Mouse (Mus musculus): Measurements from ENCODE around the gene Tmem86a.

Gene Tmem86a

DNA sequence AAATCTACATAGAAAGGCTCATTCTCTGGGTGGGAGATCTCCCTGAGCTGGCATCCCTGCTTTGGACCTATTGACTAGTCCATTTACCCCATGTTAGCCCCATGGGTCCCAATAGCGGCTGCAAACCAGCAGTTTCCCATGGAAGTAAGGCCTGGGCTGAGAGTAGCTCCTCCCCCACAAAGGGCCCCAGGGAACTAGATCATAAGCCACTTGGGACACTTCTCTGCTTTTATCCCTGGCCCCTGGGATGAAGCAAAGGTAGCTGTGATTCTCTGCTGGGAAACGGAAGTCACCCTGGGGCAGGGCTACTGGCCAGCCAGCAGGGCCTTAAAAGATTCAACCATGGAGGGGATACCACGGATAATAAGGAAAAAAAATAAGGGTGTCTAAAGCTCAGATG lies 26.3 kb downstream of the Tmem86a start:
- DNase-seq (ENCODE audit: low spot score in 2 of 2) = no peak

DNA sequence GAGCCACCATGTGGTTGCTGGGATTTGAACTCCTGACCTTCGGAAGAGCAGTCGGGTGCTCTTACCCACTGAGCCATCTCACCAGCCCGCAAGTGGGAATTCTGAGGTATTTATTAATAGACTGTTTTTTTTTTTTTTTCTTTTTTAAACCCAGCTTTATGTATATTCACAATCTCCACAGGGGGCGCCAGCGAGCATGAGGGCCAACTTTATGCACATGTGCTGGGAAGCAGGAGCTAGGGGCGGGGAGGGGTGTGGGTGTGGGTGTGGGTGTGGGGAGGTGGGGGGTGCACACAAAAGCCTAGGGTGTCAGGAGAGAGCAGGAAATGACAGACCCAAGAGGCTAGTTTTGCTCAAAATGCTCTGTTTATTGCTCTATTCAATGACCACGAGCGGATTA lies 27.1 kb downstream of the Tmem86a start:
- DNase-seq (ENCODE audit: low spot score in 2 of 2) = no peak

DNA sequence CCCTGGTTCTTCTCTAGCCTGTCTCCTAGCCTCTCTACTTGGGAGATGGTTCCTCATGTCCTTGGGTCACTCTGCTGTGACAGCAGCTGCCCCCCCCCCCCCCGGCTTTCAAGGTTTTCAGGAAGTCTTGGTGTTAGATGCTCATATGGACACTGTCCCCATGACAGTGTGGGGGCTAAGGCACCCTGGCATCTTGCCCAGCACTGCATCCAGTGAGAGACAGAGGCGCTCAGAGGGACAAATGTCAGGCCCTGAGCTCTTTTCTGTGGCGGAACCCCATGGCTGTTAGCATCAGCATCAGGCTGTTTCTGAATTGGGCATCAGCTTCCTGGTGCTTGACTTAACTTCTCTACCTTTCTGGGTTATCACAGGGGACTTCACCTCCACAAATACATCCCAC lies 30.5 kb downstream of the Tmem86a start:
- DNase-seq (ENCODE audit: low spot score in 2 of 2) = no peak

DNA sequence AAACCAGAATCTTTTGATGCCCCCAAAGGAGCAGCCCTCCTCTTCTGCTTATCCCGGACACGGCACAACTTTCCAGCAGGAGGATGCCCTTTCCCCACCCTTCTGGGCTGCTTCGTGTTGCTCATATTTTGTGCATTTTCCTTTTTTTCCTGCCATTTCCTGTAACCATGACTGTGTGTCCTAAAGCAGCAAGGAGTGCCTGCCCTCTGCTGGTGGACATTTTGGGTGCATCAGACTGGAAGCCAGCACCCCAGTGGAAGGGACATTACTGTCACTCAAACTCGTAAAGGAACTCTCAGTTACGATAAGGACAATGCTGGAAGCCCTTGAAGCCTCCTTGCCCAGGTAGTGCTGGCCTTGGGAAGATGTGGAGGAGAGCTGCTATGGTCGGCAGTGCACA lies 30.9 kb downstream of the Tmem86a start:
- peak; percentile 38 to 61 for DNase-seq (ENCODE audit: low spot score in 2 of 2)

DNA sequence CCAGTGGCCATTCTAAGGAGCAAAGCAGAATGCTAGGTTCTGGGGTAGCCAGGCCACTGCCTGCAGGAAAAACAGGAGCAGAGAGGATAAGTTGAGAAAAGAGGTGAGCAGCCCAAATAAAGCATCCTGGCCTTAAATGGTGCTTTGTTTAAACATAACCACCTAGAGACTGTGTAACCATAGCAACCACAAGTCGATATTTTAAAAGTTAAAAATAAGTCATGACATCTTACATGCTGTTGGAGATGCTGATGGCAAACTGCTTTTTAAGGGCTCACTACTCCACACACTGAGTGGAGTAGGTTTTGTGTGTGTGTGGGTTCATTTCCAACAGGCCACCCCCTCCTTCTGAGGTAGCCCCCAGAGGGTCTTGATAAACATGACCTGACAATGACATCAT lies 34.7 kb downstream of the Tmem86a start:
- DNase-seq (ENCODE audit: low spot score in 2 of 2) = no peak

DNA sequence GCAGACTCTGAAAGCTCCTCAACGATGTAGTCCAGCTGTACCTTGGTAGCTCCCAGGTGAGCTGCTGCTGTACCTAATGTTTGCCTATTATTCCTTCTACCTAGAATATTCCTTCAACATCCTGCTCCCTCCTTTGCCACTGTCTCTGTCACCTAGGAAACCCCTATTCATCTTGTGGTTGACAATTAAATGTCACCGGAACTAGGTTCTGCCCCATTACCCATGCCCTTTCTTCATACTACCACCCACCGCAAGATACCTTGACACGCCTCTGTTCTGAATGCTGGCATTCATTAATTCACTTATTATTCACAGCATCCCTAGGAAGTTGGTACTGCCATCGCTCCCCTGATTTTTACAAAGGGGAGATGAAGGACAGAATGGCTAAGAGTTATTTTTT lies 43.5 kb downstream of the Tmem86a start:
- DNase-seq (ENCODE audit: low spot score in 2 of 2) = no peak

DNA sequence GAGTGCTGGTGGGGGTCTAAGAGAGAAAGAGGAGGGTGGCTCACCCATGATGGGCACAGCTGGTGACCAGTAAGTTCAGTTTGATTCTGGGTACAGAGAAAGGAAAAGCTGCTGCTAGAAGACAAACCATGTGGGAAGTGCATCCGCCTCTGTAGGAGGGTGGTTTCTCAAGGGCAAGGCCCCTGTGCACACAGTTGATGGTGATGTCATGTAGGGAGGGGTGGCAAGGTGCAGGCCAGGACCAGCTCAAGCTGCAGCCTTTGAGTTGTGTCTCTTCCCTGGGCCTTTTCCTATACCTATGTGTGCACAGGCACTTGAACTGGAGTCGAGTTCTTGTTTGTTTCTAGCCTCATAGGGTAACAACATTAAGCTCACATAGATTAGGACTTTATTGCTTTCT lies 44.6 kb downstream of the Tmem86a start:
- no peak for DNase-seq (ENCODE audit: low spot score in 2 of 2)

DNA sequence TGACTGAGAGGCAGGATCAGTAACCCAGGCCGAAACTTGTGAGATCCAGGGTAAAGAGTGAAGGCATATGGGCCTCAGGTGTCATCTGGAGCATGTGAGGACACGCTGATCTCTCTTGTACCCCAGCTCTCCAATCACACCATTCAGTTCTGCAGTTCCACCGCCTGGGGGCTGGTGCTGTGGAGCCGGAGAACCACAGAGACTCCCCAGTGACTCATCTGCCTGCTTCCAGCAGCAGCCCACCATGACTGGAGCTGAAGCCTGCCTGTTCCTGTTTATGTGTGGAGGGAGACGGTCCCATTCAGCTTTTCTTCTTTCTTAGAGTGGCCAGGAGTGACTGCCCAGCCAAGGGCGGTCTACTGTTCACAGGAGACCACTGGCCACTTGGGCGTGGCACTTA lies 47.6 kb downstream of the Tmem86a start:
- no peak for DNase-seq (ENCODE audit: low spot score in 2 of 2)

DNA sequence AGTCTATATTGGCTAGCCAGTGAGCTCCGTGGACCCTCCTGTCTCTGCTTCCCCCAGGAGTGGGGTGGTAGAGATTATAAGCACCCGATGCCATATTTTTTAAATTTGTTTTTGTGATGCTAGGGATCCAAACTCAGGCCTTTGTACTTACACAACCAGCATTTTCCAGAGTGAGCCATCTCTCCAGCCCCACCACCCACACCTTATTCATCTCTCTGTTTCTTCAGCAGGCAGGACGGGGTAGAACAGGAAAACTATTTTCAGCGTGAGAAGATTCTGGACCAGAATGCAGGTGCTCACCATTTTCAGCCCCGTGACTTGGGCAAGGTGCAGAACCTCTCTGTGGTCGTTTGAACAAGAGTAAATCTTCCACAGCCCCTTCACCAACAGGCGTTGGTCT lies 48.9 kb downstream of the Tmem86a start:
- no peak for DNase-seq (ENCODE audit: low spot score in 2 of 2)

DNA sequence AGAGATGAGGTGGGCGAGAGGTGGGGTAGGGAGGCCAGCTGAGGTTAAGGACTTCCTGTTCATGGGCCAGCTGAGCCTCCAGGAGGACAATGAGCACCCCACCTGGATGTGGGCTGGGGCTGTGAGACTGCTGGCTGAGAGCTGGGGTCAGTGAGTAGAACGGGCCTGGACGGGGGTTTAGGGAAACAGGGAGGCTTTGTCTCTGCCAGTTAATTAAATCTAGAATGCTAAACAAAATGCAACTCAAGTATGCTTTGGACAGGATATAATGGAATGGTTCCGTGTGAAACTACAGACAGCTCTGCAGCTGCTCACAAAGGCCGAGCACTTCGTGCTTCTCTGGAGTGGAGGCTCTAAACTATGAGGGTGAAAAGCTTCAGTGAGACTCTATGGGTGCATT lies 50.2 kb downstream of the Tmem86a start:
- no peak for DNase-seq (ENCODE audit: low spot score in 2 of 2)

DNA sequence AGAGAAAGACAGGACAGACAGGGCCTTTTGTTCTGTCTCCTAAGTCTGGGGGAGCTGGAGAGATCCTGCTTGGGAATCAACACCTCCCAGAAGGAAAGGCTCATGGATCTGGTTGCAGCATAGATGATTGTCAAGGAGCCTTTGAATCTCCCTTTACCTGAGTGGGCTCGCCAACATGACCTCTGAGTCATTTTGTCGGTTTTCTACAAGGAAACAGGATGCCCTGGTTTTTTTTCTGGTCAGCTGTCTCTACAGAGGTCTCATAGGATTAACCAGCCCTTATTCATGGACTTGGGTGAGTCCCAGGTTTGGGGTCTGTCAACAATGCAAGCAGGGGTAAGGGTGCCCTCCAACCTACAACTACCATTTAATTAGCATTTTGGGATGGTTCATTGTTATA lies 52.6 kb downstream of the Tmem86a start:
- no peak for DNase-seq (ENCODE audit: low spot score in 2 of 2)

DNA sequence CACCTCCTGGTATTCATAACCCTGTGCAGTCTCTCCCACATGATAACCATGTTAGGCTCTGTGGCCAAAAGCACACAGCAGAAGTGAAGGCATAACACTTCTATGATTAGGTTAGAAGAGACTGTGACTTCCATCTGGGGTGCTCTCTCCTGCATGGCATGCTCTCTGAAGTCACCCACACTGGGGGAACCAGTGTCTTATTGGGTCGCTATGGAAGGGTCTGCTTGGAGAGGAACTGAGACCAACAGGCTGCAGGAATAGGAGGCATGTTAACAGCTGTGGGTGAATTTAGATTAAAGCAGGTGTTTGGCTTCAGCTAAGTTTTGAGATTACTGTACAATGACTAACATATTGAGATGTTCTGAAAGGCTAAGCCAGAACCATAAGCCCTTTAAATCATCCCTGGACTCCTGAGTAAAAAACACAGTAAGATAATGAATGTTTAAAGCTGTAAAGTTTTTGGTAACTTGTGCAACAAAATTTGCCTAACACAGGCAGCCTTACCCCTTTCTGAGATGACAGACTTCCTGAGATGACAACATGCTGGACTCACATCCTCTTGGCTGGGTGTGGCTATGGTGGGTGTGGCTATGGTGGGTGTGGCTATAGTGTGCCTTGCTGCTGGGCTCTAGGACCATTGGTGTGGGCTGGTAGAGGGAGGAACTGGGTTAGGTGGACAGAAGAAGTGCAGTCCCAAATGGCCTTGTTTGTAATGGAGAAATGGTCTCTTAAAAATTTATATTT lies 53.4 kb downstream of the Tmem86a start:
- DNase-seq (ENCODE audit: low spot score in 2 of 2) = no peak
